Mouse (Mus musculus) forebrain, embryonic 14.5 days (tissue): Measurements from ENCODE around the gene Nt5dc2. TPM values are rescaled to one million over a fixed set of nuclear protein-coding genes. Genes with fewer than 3 reads are reported as not detected.

Source experiments
- ATAC-seq: fragments of 200-750 bp; cut with Nextera tagmentation; 2 replicates; pipeline ENCODE4 v1.8.0; 2017; ENCODE audit warnings: mild to moderate bottlenecking, moderate library complexity
- DNase-seq: peaks from one replicate; pipeline ENCODE4 v3.0.0-alpha.2; 2015; ENCODE audit warnings: low spot score
- H3K27ac ChIP-seq: fragments of 300-500 bp; sonication (generic); 2 replicates; pipeline ENCODE4 v1.5.1; 2014; ENCODE audit warnings: low read depth, mild to moderate bottlenecking, control low read depth, low read length, moderate library complexity
- H3K27me3 ChIP-seq: fragments of 300-500 bp; sonication (generic); replicated peaks from 2 replicates; pipeline ENCODE4 v1.6.1; 2014; ENCODE audit warnings: low read length, control low read depth, mixed read lengths; ENCODE audit not compliant: control insufficient read depth, insufficient read depth
- H3K36me3 ChIP-seq: fragments of 300-500 bp; sonication (generic); 2 replicates; pipeline ENCODE4 v1.6.1; 2014; ENCODE audit warnings: low read length, control low read depth; ENCODE audit not compliant: control insufficient read depth, insufficient read depth
- H3K4me1 ChIP-seq: fragments of 300-500 bp; sonication (generic); 2 replicates; pipeline ENCODE4 v1.6.1; 2014; ENCODE audit warnings: antibody characterized with exemption, low read length, control low read depth; ENCODE audit not compliant: control insufficient read depth, insufficient read depth
- H3K4me2 ChIP-seq: fragments of 300-500 bp; sonication (generic); 2 replicates; pipeline ENCODE4 v1.6.1; 2014; ENCODE audit warnings: mild to moderate bottlenecking, control low read depth, low read length
- H3K4me3 ChIP-seq: fragments of 300-500 bp; sonication (generic); 2 replicates; pipeline ENCODE4 v1.5.1; 2014; ENCODE audit warnings: low read depth, low read length, control low read depth
- H3K9ac ChIP-seq: fragments of 300-500 bp; sonication (generic); 2 replicates; pipeline ENCODE4 v1.6.1; 2014; ENCODE audit warnings: mild to moderate bottlenecking, low read length, control low read depth, moderate library complexity
- H3K9me3 ChIP-seq: fragments of 300-500 bp; sonication (generic); replicated peaks from 2 replicates; pipeline ENCODE4 v1.6.1; 2016; ENCODE audit warnings: low read length, control low read depth, mixed read lengths; ENCODE audit not compliant: control insufficient read depth
- WGBS: fragments of 180-500 bp; shearing (Covaris S2); extraction: QIAGEN DNeasy Blood & Tissue Kit; methylation state at CpG from one replicate; pipeline ENCODE4 v1.1.7; 2014; 5-methylcytosine and 5-hydroxymethylcytosine counted together
- polyA plus RNA-seq: library from polyadenylated mRNA; unstranded; fragments of >200 nt; fragmentation: Nextera tagmentation; extraction: Ambion mirVana; gene quantifications from 2 replicates; pipeline ENCODE4 v1.2.1, GENCODE M21; 2014

Gene Nt5dc2
- polyA plus RNA-seq, 1 experiment from 2014 or later = 288 TPM

- no peak overlapping the region for H3K4me2 ChIP-seq
- DNase-seq (no peak), ATAC-seq (no peak)
- H3K9me3 ChIP-seq = no peaks in the 10 kb centered on the region
- H3K27me3 ChIP-seq = no peaks in the 10 kb centered on the region
- peaks cover 69% of the 10 kb centered on the region for H3K36me3 ChIP-seq
- no peaks in the 10 kb centered on the region for H3K4me1 ChIP-seq
- no peak overlapping the region for H3K4me3 ChIP-seq
- H3K27ac ChIP-seq = no peak overlapping the region
- WGBS = 96% methylated on average over 15 of the region's 15 CpGs
- H3K9ac ChIP-seq = no peak overlapping the region
Observed at GRCm38 (mm10) chr14:31171821-31172220, 41.0 kb downstream of the Nt5dc2 start.

GRCm38 (mm10) chr14:31172781-31173455 lies 42.1 kb downstream of the Nt5dc2 start:
- DNase-seq (no peak), ATAC-seq (no peak)
- H3K9ac ChIP-seq = no peak overlapping the region
- 91% methylated on average over 18 of the region's 18 CpGs for WGBS
- H3K4me1 ChIP-seq = no peaks in the 10 kb centered on the region
- no peak overlapping the region for H3K4me2 ChIP-seq
- H3K36me3 ChIP-seq = peaks cover 79% of the 10 kb centered on the region
- no peaks in the 10 kb centered on the region for H3K27me3 ChIP-seq
- no peak overlapping the region for H3K4me3 ChIP-seq
- H3K9me3 ChIP-seq = no peaks in the 10 kb centered on the region
- no peak overlapping the region for H3K27ac ChIP-seq

GRCm38 (mm10) chr14:31173537-31173936 lies 42.7 kb downstream of the Nt5dc2 start:
- no peak overlapping the region for H3K9ac ChIP-seq
- DNase-seq = no peak
- H3K27me3 ChIP-seq = no peaks in the 10 kb centered on the region
- peaks cover 82% of the 10 kb centered on the region for H3K36me3 ChIP-seq
- H3K4me3 ChIP-seq = no peak overlapping the region
- no peak overlapping the region for H3K27ac ChIP-seq
- no peak overlapping the region for H3K4me2 ChIP-seq
- WGBS = 92% methylated on average over 7 of the region's 7 CpGs
- no peak for ATAC-seq
- no peaks in the 10 kb centered on the region for H3K9me3 ChIP-seq
- H3K4me1 ChIP-seq = no peaks in the 10 kb centered on the region

GRCm38 (mm10) chr14:31177287-31177686 lies 46.4 kb downstream of the Nt5dc2 start:
- Histone ChIP-seq H3K9me3 (no peaks in the 10 kb centered on the region), H3K9ac (no peak overlapping the region), H3K27me3 (no peaks in the 10 kb centered on the region), H3K4me1 (no peaks in the 10 kb centered on the region), H3K36me3 (peaks cover 96% of the 10 kb centered on the region), H3K4me3 (no peak overlapping the region), H3K4me2 (no peak overlapping the region), H3K27ac (no peak overlapping the region)
- ATAC-seq (no peak), DNase-seq (no peak)
- WGBS = 94% methylated on average over 16 of the region's 16 CpGs

- Histone ChIP-seq H3K9ac (no peak overlapping the region), H3K36me3 (peaks cover 96% of the 10 kb centered on the region), H3K4me1 (no peaks in the 10 kb centered on the region), H3K4me3 (no peak overlapping the region), H3K27ac (no peak overlapping the region), H3K27me3 (no peaks in the 10 kb centered on the region), H3K4me2 (no peak overlapping the region), H3K9me3 (no peaks in the 10 kb centered on the region)
- no peak for DNase-seq
- no peak for ATAC-seq
- WGBS = 93% methylated on average over 5 of the region's 5 CpGs
Observed at GRCm38 (mm10) chr14:31177715-31178114, 46.9 kb downstream of the Nt5dc2 start.

GRCm38 (mm10) chr14:31179677-31180365 lies 49.0 kb downstream of the Nt5dc2 start:
- no peak overlapping the region for H3K4me3 ChIP-seq
- DNase-seq (no peak), ATAC-seq (no peak)
- WGBS = 91% methylated on average over 12 of the region's 12 CpGs
- H3K9me3 ChIP-seq = no peaks in the 10 kb centered on the region
- H3K27me3 ChIP-seq = no peaks in the 10 kb centered on the region
- peaks cover 96% of the 10 kb centered on the region for H3K36me3 ChIP-seq
- no peaks in the 10 kb centered on the region for H3K4me1 ChIP-seq
- no peak overlapping the region for H3K4me2 ChIP-seq
- no peak overlapping the region for H3K9ac ChIP-seq
- no peak overlapping the region for H3K27ac ChIP-seq

- Histone ChIP-seq H3K4me3 (no peak overlapping the region), H3K9me3 (no peaks in the 10 kb centered on the region), H3K36me3 (peaks cover 96% of the 10 kb centered on the region), H3K27ac (no peak overlapping the region), H3K4me2 (no peak overlapping the region), H3K4me1 (no peaks in the 10 kb centered on the region), H3K27me3 (no peaks in the 10 kb centered on the region), H3K9ac (no peak overlapping the region)
- ATAC-seq (no peak), DNase-seq (no peak)
- 91% methylated on average over 4 of the region's 4 CpGs for WGBS
Observed at GRCm38 (mm10) chr14:31181512-31181911, 50.7 kb downstream of the Nt5dc2 start.

GRCm38 (mm10) chr14:31182786-31183290 lies 52.0 kb downstream of the Nt5dc2 start:
- Histone ChIP-seq H3K4me1 (no peaks in the 10 kb centered on the region), H3K27ac (no peak overlapping the region), H3K4me2 (no peak overlapping the region), H3K27me3 (no peaks in the 10 kb centered on the region), H3K9ac (no peak overlapping the region), H3K36me3 (peaks cover 96% of the 10 kb centered on the region), H3K9me3 (no peaks in the 10 kb centered on the region), H3K4me3 (no peak overlapping the region)
- ATAC-seq (no peak), DNase-seq (no peak)
- WGBS = 87% methylated on average over 2 of the region's 2 CpGs

- 94% methylated on average over 5 of the region's 5 CpGs for WGBS
- no peak overlapping the region for H3K27ac ChIP-seq
- no peak overlapping the region for H3K4me3 ChIP-seq
- ATAC-seq = no peak
- no peaks in the 10 kb centered on the region for H3K27me3 ChIP-seq
- no peak for DNase-seq
- no peak overlapping the region for H3K4me2 ChIP-seq
- H3K9me3 ChIP-seq = no peaks in the 10 kb centered on the region
- no peak overlapping the region for H3K9ac ChIP-seq
- H3K36me3 ChIP-seq = peaks cover 100% of the 10 kb centered on the region
- no peaks in the 10 kb centered on the region for H3K4me1 ChIP-seq
Observed at GRCm38 (mm10) chr14:31183541-31183940, 52.7 kb downstream of the Nt5dc2 start.
